Mouse (Mus musculus) embryonic facial prominence, embryonic 14.5 days (tissue): Measurements from ENCODE around the gene Dusp10. TPM values are rescaled to one million over a fixed set of nuclear protein-coding genes. Genes with fewer than 3 reads are reported as not detected.

ENCODE experiments used
- ATAC-seq: fragments of 200-750 bp; cut with Nextera tagmentation; 2 replicates; pipeline ENCODE4 v1.8.0; 2017; ENCODE audit warnings: low read depth, moderate number of reproducible peaks, moderate TSS enrichment
- DNase-seq: peaks from one replicate; pipeline ENCODE4 v3.0.0-alpha.2; 2015; ENCODE audit warnings: low spot score
- H3K27ac ChIP-seq: fragments of 300-500 bp; sonication (generic); replicated peaks from 2 replicates; pipeline ENCODE4 v1.5.1; 2014; ENCODE audit warnings: low read depth, mild to moderate bottlenecking, low read length, moderate library complexity
- H3K27me3 ChIP-seq: fragments of 300-500 bp; sonication (generic); replicated peaks from 2 replicates; pipeline ENCODE4 v1.6.1; 2014; ENCODE audit warnings: low read length; ENCODE audit not compliant: control insufficient read depth, insufficient read depth
- H3K36me3 ChIP-seq: fragments of 300-500 bp; sonication (generic); 2 replicates; pipeline ENCODE4 v1.6.1; 2014; ENCODE audit warnings: low read length, mixed read lengths; ENCODE audit not compliant: control insufficient read depth, insufficient read depth
- H3K4me1 ChIP-seq: fragments of 300-500 bp; sonication (generic); 2 replicates; pipeline ENCODE4 v1.6.1; 2014; ENCODE audit warnings: antibody characterized with exemption, low read length; ENCODE audit not compliant: control insufficient read depth, insufficient read depth
- H3K4me2 ChIP-seq: fragments of 300-500 bp; sonication (generic); 2 replicates; pipeline ENCODE4 v1.6.1; 2014; ENCODE audit warnings: low read depth, mild to moderate bottlenecking, low read length, moderate library complexity, mixed read lengths
- H3K4me3 ChIP-seq: fragments of 300-500 bp; sonication (generic); 2 replicates; pipeline ENCODE4 v1.5.1; 2014; ENCODE audit warnings: low read depth, mild to moderate bottlenecking, low read length
- H3K9ac ChIP-seq: fragments of 300-500 bp; sonication (generic); 2 replicates; pipeline ENCODE4 v1.6.1; 2014; ENCODE audit warnings: low read depth, mild to moderate bottlenecking, low read length, moderate library complexity, mixed read lengths
- H3K9me3 ChIP-seq: fragments of 300-500 bp; sonication (generic); 2 replicates; pipeline ENCODE4 v1.6.1; 2016; ENCODE audit warnings: low read length; ENCODE audit not compliant: control insufficient read depth
- WGBS: fragments of 180-500 bp; shearing (Covaris S2); extraction: QIAGEN DNeasy Blood & Tissue Kit; methylation state at CpG from one replicate; pipeline ENCODE4 v1.1.7; 2014; 5-methylcytosine and 5-hydroxymethylcytosine counted together
- polyA plus RNA-seq: library from polyadenylated mRNA; unstranded; fragments of >200 nt; fragmentation: Nextera tagmentation; extraction: Ambion mirVana; gene quantifications from 2 replicates; pipeline ENCODE4 v1.2.1, GENCODE M21; 2014

The Dusp10 gene
- polyA plus RNA-seq, 1 experiment from 2014 or later, result 17.7 TPM

- Histone ChIP-seq H3K9ac (peak within 1 kb of the TSS; percentile 91), H3K4me2 (peak within 1 kb of the TSS; percentile 87), H3K27ac (peak within 1 kb of the TSS; percentile 96), H3K27me3 (no peaks in the 10 kb centered on the region), H3K4me1 (peaks cover 14% of the 10 kb centered on the region), H3K36me3 (peaks cover 4% of the 10 kb centered on the region; the same call in 1 of the 2 replicates), H3K9me3 (no peaks in the 10 kb centered on the region), H3K4me3 (peak within 1 kb of the TSS; percentile 65)
- under 1% methylated on average over 34 of the region's 38 CpGs for WGBS
- DNase-seq (peak; percentile 100), ATAC-seq (peak; percentile 99)
These were observed 21.0 kb downstream of the Dusp10 start, which contains the start of gene 1700056E22Rik for GRCm38 (mm10) chr1:184034011-184034557. Gene 1700056E22Rik (minus strand): TSS chr1:184034301.

- H3K4me2 ChIP-seq, result peak overlapping the region; percentile 77
- peak; percentile 34 for DNase-seq
These were observed 21.7 kb downstream of the Dusp10 start for GRCm38 (mm10) chr1:184034741-184035181.

GRCm38 (mm10) chr1:184035346-184035903, 22.3 kb downstream of the Dusp10 start:
- Histone ChIP-seq H3K9ac (peak overlapping the region; percentile 67), H3K4me1 (peaks cover 14% of the 10 kb centered on the region), H3K27me3 (no peaks in the 10 kb centered on the region), H3K4me2 (peak overlapping the region; percentile 77), H3K9me3 (no peaks in the 10 kb centered on the region), H3K4me3 (peak overlapping the region; percentile 65), H3K36me3 (peaks cover 7% of the 10 kb centered on the region; the same call in 1 of the 2 replicates), H3K27ac (no peak overlapping the region)
- ATAC-seq, result no peak
- WGBS, result 4% methylated on average over 12 of the region's 12 CpGs
- DNase-seq, result no peak

More at GRCm38 (mm10) chr1:184034741-184035181, 21.7 kb downstream of the Dusp10 start:
- 0% methylated on average over 12 of the region's 12 CpGs for WGBS
- H3K4me1 ChIP-seq, result peaks cover 14% of the 10 kb centered on the region
- H3K36me3 ChIP-seq, result peaks cover 7% of the 10 kb centered on the region; the same call in 1 of the 2 replicates
- no peak for ATAC-seq
- H3K9me3 ChIP-seq, result no peaks in the 10 kb centered on the region
- peak overlapping the region; percentile 63 for H3K27ac ChIP-seq
- H3K27me3 ChIP-seq, result no peaks in the 10 kb centered on the region
- peak overlapping the region; percentile 65 for H3K4me3 ChIP-seq
- peak overlapping the region; percentile 67 for H3K9ac ChIP-seq

DNA sequence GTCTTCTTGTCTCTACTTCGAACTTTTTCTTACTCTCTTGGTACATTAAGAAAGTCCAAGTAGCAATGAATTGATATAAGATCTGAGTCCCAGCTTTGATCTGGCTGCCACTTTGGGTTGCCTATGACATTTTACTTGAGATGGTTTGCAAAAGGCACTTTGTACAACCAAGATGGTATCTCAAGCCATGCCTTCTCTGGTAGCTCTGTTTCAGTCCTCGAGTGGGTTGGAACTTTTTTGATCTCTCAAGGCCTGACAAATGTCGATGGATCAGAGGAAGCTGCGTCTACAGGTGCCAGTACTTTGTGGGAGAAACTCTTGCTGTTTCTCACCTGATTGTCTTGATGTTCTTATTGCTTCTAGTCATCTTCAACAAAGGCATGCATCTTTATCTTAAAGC, 24.7 kb downstream of the Dusp10 start:
- peaks cover 13% of the 10 kb centered on the region for H3K4me1 ChIP-seq
- H3K27ac ChIP-seq, result no peak overlapping the region
- 0 out of 2 replicates have a peak overlapping the region, but pooled peaks have one; percentile 3 for H3K4me2 ChIP-seq
- peaks cover 7% of the 10 kb centered on the region; the same call in 1 of the 2 replicates for H3K36me3 ChIP-seq
- no peak overlapping the region for H3K9ac ChIP-seq
- WGBS, result 81% methylated on average over 4 of the region's 4 CpGs
- H3K27me3 ChIP-seq, result no peaks in the 10 kb centered on the region
- DNase-seq (no peak), ATAC-seq (no peak)
- H3K9me3 ChIP-seq, result no peaks in the 10 kb centered on the region
- H3K4me3 ChIP-seq, result no peak overlapping the region

- H3K4me1 ChIP-seq, result peaks cover 10% of the 10 kb centered on the region
- H3K27me3 ChIP-seq, result no peaks in the 10 kb centered on the region
- DNase-seq (no peak), ATAC-seq (no peak)
- H3K27ac ChIP-seq, result no peak overlapping the region
- 89% methylated on average over 10 of the region's 10 CpGs for WGBS
- no peak overlapping the region for H3K4me3 ChIP-seq
- no peak overlapping the region for H3K4me2 ChIP-seq
- peaks cover 7% of the 10 kb centered on the region; the same call in 1 of the 2 replicates for H3K36me3 ChIP-seq
- H3K9ac ChIP-seq, result no peak overlapping the region
- H3K9me3 ChIP-seq, result no peaks in the 10 kb centered on the region
These were observed 26.2 kb downstream of the Dusp10 start for GRCm38 (mm10) chr1:184039301-184039700.

- peaks cover 10% of the 10 kb centered on the region for H3K4me1 ChIP-seq
- peaks cover 7% of the 10 kb centered on the region; the same call in 1 of the 2 replicates for H3K36me3 ChIP-seq
- H3K4me2 ChIP-seq, result peak overlapping the region; percentile 0
- no peak overlapping the region for H3K4me3 ChIP-seq
- ATAC-seq (no peak), DNase-seq (no peak)
- no peak overlapping the region for H3K9ac ChIP-seq
- 81% methylated on average over 11 of the region's 11 CpGs for WGBS
- H3K27me3 ChIP-seq, result no peaks in the 10 kb centered on the region
- H3K9me3 ChIP-seq, result no peaks in the 10 kb centered on the region
- no peak overlapping the region for H3K27ac ChIP-seq
These were observed 27.1 kb downstream of the Dusp10 start for GRCm38 (mm10) chr1:184040181-184040580.

- H3K36me3 ChIP-seq, result peaks cover 7% of the 10 kb centered on the region; the same call in 1 of the 2 replicates
- no peak overlapping the region for H3K4me3 ChIP-seq
- WGBS, result 58% methylated on average over 1 of the region's 1 CpGs
- no peaks in the 10 kb centered on the region for H3K9me3 ChIP-seq
- no peak overlapping the region for H3K27ac ChIP-seq
- no peak overlapping the region for H3K9ac ChIP-seq
- peak overlapping the region; percentile 34 for H3K4me2 ChIP-seq
- H3K27me3 ChIP-seq, result no peaks in the 10 kb centered on the region
- DNase-seq (peak; percentile 52), ATAC-seq (peak; percentile 48; the same call in 1 of the 2 replicates)
- H3K4me1 ChIP-seq, result peaks cover 6% of the 10 kb centered on the region
These were observed 27.8 kb downstream of the Dusp10 start for GRCm38 (mm10) chr1:184040906-184041305.

- 38% methylated on average over 9 of the region's 9 CpGs for WGBS
- H3K9ac ChIP-seq, result no peak overlapping the region
- peak overlapping the region; percentile 34 for H3K4me2 ChIP-seq
- H3K9me3 ChIP-seq, result no peaks in the 10 kb centered on the region
- H3K36me3 ChIP-seq, result peaks cover 7% of the 10 kb centered on the region; the same call in 1 of the 2 replicates
- peaks cover 11% of the 10 kb centered on the region for H3K4me1 ChIP-seq
- H3K27me3 ChIP-seq, result no peaks in the 10 kb centered on the region
- DNase-seq (no peak), ATAC-seq (no peak)
- H3K27ac ChIP-seq, result peak overlapping the region; percentile 65; the same call in 1 of the 2 replicates
- H3K4me3 ChIP-seq, result no peak overlapping the region
These were observed 28.9 kb downstream of the Dusp10 start for GRCm38 (mm10) chr1:184041778-184042573.
